Mouse (Mus musculus) splenic B cell, adult 2 months (primary cell): ENCODE results near the gene Pop5.

Experiments used
- DNase-seq: peaks from one replicate; pipeline ENCODE4 v3.0.0-alpha.2; 2011; ENCODE audit warnings: low read depth, low spot score
- H3K27me3 ChIP-seq: 2 replicates; pipeline ENCODE4 v1.6.1; 2012; ENCODE audit warnings: mild to moderate bottlenecking, low read length, moderate library complexity, mixed read lengths; ENCODE audit not compliant: control insufficient read depth, poor library complexity, insufficient read depth, severe bottlenecking
- H3K36me3 ChIP-seq: 2 replicates; pipeline ENCODE4 v1.6.1; 2012; ENCODE audit warnings: mild to moderate bottlenecking, low read length, moderate library complexity, mixed read lengths; ENCODE audit not compliant: control insufficient read depth, poor library complexity, insufficient read depth, severe bottlenecking

The Pop5 gene

DNA sequence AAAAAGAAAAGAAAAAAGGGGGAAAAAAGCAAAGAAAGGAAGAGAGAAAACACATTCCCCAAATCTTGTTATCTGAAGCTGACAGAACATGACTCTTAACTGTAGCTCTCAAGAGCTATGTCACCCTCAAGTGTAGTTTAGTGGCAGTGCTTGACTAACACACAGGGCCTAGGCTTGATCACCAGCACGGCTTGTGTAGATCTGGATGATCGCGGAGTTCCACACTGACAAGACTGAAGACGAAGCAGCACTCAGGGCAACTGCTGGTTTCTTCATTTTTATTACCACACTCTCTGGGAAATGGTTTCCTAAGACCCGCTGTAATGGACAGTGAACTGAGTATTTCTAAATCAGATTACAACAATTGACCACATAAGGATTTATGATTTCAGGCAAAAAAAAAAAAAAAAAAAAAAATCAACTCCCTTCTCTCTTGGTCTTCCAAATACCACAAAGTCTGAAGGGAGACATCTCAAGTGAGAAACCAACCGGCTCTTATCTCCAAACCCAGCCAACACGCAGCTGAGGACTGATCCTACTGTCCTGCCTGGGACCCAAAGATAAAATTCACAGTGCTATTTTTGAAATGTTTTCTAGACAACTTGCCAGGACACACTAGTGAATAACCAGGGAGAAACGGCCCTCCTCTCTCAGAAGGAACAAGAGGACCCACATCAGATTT is 31.3 kb downstream of the Pop5 start:
- Histone ChIP-seq H3K36me3 (no peaks in the 10 kb centered on the region; the same call in 1 of the 2 replicates), H3K27me3 (no peaks in the 10 kb centered on the region)
- no peak for DNase-seq

- H3K36me3 ChIP-seq = no peaks in the 10 kb centered on the region; the same call in 1 of the 2 replicates
- no peaks in the 10 kb centered on the region for H3K27me3 ChIP-seq
- DNase-seq = no peak
Measured at GRCm38 (mm10) chr5:115267469-115268045, 31.9 kb downstream of the Pop5 start.

DNA sequence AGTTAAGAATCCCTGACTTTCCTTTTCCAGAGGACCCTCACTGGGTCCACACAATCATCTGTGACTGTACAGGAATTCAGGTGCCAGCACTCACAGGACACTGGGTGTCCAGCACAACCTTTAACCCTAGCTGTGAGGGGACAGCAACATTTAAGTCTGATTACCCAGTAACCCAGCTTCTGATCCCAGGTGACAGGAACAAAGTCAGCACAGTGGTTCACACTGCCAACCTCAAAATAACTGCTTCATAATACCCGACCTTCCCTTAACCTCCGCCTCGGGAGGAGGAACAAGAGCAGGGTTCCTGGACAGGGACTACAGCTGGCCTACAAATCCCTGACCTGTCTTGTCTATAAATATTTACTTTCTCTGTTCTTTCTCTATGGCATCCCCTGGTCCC is 32.6 kb downstream of the Pop5 start:
- H3K27me3 ChIP-seq = no peaks in the 10 kb centered on the region
- no peaks in the 10 kb centered on the region; the same call in 1 of the 2 replicates for H3K36me3 ChIP-seq
- no peak for DNase-seq

- Histone ChIP-seq H3K36me3 (no peaks in the 10 kb centered on the region; the same call in 1 of the 2 replicates), H3K27me3 (no peaks in the 10 kb centered on the region)
- no peak for DNase-seq
Measured at GRCm38 (mm10) chr5:115269969-115270368, 34.3 kb downstream of the Pop5 start.

DNA sequence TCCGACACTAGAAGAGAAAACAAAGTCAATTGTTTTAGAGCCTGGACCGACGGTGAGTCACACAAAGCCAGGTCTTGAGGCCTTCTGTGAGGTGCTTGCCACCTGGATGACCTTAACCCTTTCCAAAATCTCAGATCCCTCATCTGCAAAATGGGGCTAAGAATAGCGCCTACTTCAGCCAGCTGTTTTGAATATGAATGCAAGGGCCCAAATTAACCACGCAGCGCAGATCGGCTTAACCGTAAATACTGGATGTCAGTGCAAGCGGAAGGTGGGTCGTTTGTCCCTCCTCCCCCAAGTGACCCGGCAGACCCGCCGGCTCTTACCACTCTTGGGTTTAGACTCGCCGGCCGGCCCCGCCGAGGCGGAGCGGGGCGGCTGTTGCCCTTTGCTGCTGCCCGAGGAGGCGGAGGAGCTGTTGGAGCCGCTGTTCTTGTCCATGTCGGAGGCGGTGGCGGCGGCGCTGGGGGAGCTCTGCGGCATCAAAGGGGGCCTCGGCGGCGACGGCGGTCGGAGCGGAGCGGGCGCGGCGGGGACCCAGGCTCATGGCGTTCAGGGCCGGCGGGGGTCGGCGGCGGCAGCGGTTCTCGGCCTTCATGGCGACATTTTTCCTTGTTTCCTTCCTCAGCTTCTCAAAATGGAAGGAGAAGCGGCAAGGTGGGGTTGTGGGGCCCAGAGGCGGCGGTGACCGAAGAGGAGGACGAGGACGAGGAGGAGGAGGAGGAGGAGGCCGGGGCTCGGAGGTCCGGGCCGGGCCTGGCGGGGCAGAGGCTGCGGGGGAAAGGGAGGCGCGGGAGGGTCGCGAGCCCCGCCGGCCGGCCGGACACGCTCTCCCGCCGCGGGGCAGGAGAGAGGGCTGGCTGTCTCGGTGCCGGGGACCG is 36.5 kb downstream of the Pop5 start:
- Histone ChIP-seq H3K27me3 (no peaks in the 10 kb centered on the region), H3K36me3 (no peaks in the 10 kb centered on the region; the same call in 1 of the 2 replicates)
- peak; percentile 51 for DNase-seq

GRCm38 (mm10) chr5:115272812-115273548 is 37.3 kb downstream of the Pop5 start, which contains the start of gene Rnf10:
Rnf10 (minus strand) TSS chr5:115272898.
- Histone ChIP-seq H3K27me3 (no peaks in the 10 kb centered on the region), H3K36me3 (no peaks in the 10 kb centered on the region; the same call in 1 of the 2 replicates)
- DNase-seq = peak; percentile 95

- H3K27me3 ChIP-seq = no peaks in the 10 kb centered on the region
- DNase-seq = no peak
- no peaks in the 10 kb centered on the region; the same call in 1 of the 2 replicates for H3K36me3 ChIP-seq
Measured at GRCm38 (mm10) chr5:115273549-115274135, 38.0 kb downstream of the Pop5 start.

DNA sequence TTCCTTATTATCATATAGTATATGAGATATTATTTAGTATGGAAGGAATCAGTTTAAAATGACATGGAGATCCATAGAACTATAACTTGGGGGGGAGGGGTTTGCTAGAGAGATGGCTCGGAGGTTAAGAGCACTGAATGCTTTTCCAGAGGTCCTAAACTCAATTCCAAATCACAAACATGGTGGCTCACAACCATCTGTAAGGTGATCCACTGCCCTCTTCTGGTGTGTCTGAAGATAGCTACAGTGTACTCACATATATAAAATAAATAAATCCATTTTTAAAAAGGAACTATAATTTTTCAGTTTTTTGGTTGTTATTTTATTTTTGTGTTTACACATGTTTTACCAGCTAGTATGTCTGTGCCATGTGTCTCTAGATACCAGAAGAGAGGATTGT is 38.7 kb downstream of the Pop5 start:
- Histone ChIP-seq H3K36me3 (no peaks in the 10 kb centered on the region; the same call in 1 of the 2 replicates), H3K27me3 (no peaks in the 10 kb centered on the region)
- DNase-seq = no peak

- Histone ChIP-seq H3K36me3 (no peaks in the 10 kb centered on the region; the same call in 1 of the 2 replicates), H3K27me3 (no peaks in the 10 kb centered on the region)
- DNase-seq = no peak
Measured at GRCm38 (mm10) chr5:115274771-115275170, 39.1 kb downstream of the Pop5 start.

DNA sequence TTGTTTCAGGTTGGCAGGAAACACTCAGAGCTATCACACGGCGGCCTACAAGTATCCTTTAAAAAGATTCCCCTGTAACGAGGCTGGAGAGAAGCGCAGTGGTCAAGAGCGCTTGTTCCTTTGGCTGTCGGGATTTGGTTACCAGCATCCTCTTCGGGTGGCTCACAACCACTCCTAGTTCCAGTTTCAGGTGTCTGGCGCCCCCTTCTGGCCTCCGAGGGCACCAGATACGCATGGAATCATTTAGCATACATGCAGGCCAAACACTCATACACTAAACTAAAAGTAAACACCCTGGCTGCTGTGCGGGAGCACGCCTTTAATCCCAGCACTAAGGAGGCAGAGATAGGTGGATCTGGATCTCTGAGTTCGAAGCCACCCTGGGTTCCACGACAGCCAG is 40.4 kb downstream of the Pop5 start:
- H3K27me3 ChIP-seq = no peaks in the 10 kb centered on the region
- no peaks in the 10 kb centered on the region for H3K36me3 ChIP-seq
- DNase-seq = peak; percentile 53

GRCm38 (mm10) chr5:115278053-115278452 is 42.4 kb downstream of the Pop5 start:
- Histone ChIP-seq H3K27me3 (no peaks in the 10 kb centered on the region), H3K36me3 (no peaks in the 10 kb centered on the region)
- no peak for DNase-seq

DNA sequence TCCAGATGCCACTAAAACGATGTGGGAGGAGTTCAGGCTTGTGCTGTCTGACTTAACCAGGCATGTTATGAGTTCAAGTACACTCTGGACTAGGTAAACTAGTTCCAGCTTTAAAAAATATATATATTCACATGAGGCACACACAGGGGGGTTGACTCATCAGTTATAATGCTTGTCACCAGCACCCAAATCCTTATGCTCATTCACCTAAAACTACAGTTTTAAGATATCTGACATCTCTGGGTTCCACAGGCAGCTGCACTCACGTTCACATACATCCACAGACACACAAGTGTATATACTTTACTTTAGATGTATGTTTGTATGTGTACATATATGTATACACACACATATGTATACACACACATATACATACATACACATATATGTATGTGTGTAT is 43.1 kb downstream of the Pop5 start:
- no peak for DNase-seq
- H3K27me3 ChIP-seq = no peaks in the 10 kb centered on the region
- H3K36me3 ChIP-seq = no peaks in the 10 kb centered on the region

- DNase-seq = peak; percentile 85
- peaks cover 2% of the 10 kb centered on the region; the same call in 1 of the 2 replicates for H3K36me3 ChIP-seq
- H3K27me3 ChIP-seq = no peaks in the 10 kb centered on the region
Measured at GRCm38 (mm10) chr5:115279226-115280049, 43.8 kb downstream of the Pop5 start, which contains the start of gene Coq5. Coq5 (plus strand) TSS chr5:115279666.
